Mouse (Mus musculus) lung, adult 2 months (tissue): ENCODE results near the gene Ptprg.

Experiments
- CTCF ChIP-seq: fragments of 200-500 bp; IDR thresholded peaks from 2 replicates; pipeline ENCODE4 v1.5.1; 2011; ENCODE audit warnings: mild to moderate bottlenecking, low read length, control low read depth; ENCODE audit not compliant: insufficient read depth
- POLR2A ChIP-seq: fragments of 200-500 bp; IDR thresholded peaks from 2 replicates; pipeline ENCODE4 v1.6.1; 2011; ENCODE audit warnings: low read depth, mild to moderate bottlenecking, control low read depth, low read length, borderline replicate concordance; ENCODE audit errors: extremely low read depth

DNA sequence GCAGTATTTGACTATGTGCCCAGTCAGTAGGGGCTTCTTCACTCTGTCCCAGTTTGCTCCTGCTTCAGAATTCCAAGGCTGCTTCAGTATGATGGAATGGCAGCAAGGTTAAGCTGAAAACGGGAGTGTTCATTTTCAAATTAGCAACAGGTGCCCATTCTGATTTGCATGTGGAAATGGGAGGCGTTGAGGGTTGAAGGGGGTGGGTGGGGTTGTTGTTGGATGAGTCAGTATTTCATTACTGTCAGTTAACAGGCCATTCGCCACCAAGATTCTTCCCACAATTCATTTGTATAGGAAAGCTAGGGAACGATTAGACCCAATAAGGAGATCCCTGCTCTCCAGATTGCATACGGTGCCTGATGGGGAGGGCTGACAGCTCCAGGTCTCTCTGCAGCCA lies 668.2 kb downstream of the Ptprg start:
- no peak for TF ChIP-seq CTCF
- no peak for TF ChIP-seq POLR2A
